Mouse (Mus musculus) 3T3-L1 (cell line): Measurements from ENCODE around the gene Dnajb2.
A peak's percentile ranks its signal among the peaks of the same experiment; 100 is the strongest.

Experiments used
- DNase-seq: peaks from one replicate; pipeline ENCODE4 v3.0.0-alpha.2; 2015; ENCODE audit warnings: low read depth, low spot score

Dnajb2 gene

GRCm38 (mm10) chr1:75291321-75291720 lies 55.1 kb downstream of the Dnajb2 start:
- no peak for DNase-seq

- DNase-seq: peak; percentile 83
Measured at GRCm38 (mm10) chr1:75292476-75293330, 56.5 kb downstream of the Dnajb2 start.

DNA sequence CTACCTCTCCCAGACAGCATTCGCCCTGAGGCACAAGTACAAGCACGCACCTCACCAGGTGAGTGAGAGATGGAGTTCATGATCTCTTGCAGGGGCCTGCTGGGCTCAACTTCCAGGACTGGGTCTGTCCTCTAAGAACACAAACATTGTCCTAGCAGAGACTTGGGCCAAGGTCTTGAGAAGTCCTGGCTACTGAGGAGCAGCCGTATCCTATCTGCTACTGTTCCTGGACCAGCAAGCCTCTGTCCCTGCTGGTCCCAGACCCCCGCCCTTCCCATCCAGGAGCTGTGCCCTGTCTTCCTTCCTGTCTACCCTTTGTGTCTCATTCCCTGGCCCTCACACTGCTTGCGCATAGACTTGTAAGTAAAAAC lies 57.1 kb downstream of the Dnajb2 start:
- DNase-seq: no peak

- DNase-seq: no peak
Measured at GRCm38 (mm10) chr1:75294294-75294693, 58.1 kb downstream of the Dnajb2 start.
